Mouse (Mus musculus): ENCODE data around the gene St3gal6. TPM values are rescaled to one million over a fixed set of nuclear protein-coding genes. Genes with fewer than 3 reads are reported as not detected.

St3gal6 gene
- total and polyA plus RNA-seq, 3 experiments: 4.0 to 8.9 TPM; not detected in 1

- Histone ChIP-seq H3K4me3 (ENCODE audit: control insufficient read depth in 1 of 2, insufficient read depth in 1 of 2, low read depth in 2 of 2, low read length in 2 of 2) (no peak overlapping the region), H3K27ac (ENCODE audit: control insufficient read depth, low read depth, low read length) (no peak overlapping the region), H3K36me3 (ENCODE audit: control insufficient read depth in 1 of 2, insufficient read depth in 2 of 2, low read length in 2 of 2) (peaks cover 0 to 7% of the 10 kb centered on the region in 2 experiments; a peak in 2 of 4 replicates), H3K9ac (ENCODE audit: control insufficient read depth, low read depth, low read length, poor library complexity, severe bottlenecking) (no peak overlapping the region), H3K27me3 (ENCODE audit: control insufficient read depth in 1 of 2, insufficient read depth in 2 of 2, low read length in 2 of 2) (no peaks in the 10 kb centered on the region), H3K79me2 (ENCODE audit: control insufficient read depth, insufficient read depth, low read length, poor library complexity) (no peaks in the 10 kb centered on the region), H3K9me3 (replicated peaks; ENCODE audit: insufficient read depth, low read length) (no peaks in the 10 kb centered on the region), H3K4me1 (ENCODE audit: control insufficient read depth in 1 of 2, insufficient read depth in 2 of 2, low read length in 2 of 2) (peaks cover 2 to 7% of the 10 kb centered on the region in 2 experiments; a peak in 3 of 4 replicates)
- no peak for TF ChIP-seq KAT2A (conservative IDR thresholded peaks at IDR 0.05; ENCODE audit: low read depth, low read length)
- TF ChIP-seq CHD1 (IDR thresholded peaks at IDR 0.05; ENCODE audit: low read depth, low read length): no peak
- DNase-seq (ENCODE audit: low read depth, low spot score): no peak
Observed at GRCm38 (mm10) chr16:58534245-58535142, 10.5 kb upstream of the St3gal6 start.

GRCm38 (mm10) chr16:58533742-58534141 lies 9.7 kb upstream of the St3gal6 start:
- no peak overlapping the region for H3K9ac ChIP-seq (ENCODE audit: control insufficient read depth, low read depth, low read length, poor library complexity, severe bottlenecking)
- TF ChIP-seq RCOR1 (IDR thresholded peaks at IDR 0.05; ENCODE audit: low read depth, low read length) (no peak), MEF2A (IDR thresholded peaks at IDR 0.05; ENCODE audit: extremely low read depth, insufficient replicate concordance, low read depth, low read length, poor library complexity, severe bottlenecking) (no peak), SIN3A (IDR thresholded peaks at IDR 0.05; ENCODE audit: low read length) (no peak), ZC3H11A (IDR thresholded peaks at IDR 0.05; ENCODE audit: low read depth, low read length) (no peak), ZMIZ1 (IDR thresholded peaks at IDR 0.05; ENCODE audit: low read depth, low read length) (no peak), MAZ (IDR thresholded peaks at IDR 0.05; ENCODE audit: low read depth, low read length) (no peak), USF2 (IDR thresholded peaks at IDR 0.05; ENCODE audit: borderline replicate concordance in 1 of 2, insufficient read depth in 1 of 2, low read depth in 1 of 2, low read length in 2 of 2) (no peak), ZNF384 (IDR thresholded peaks at IDR 0.05; ENCODE audit: low read depth, low read length) (no peak), E2F4 (IDR thresholded peaks at IDR 0.05; ENCODE audit: borderline replicate concordance, low read depth, low read length) (no peak), NRF1 (IDR thresholded peaks at IDR 0.05; ENCODE audit: insufficient read depth, low read depth, low read length, poor library complexity, severe bottlenecking) (no peak), RAD21 (IDR thresholded peaks at IDR 0.05; ENCODE audit: low read depth, low read length) (no peak), JUND (IDR thresholded peaks at IDR 0.05; ENCODE audit: low read depth, low read length) (no peak)
- no peak overlapping the region for H3K4me3 ChIP-seq (ENCODE audit: control insufficient read depth in 1 of 2, insufficient read depth in 1 of 2, low read depth in 2 of 2, low read length in 2 of 2)
- peaks cover 0 to 7% of the 10 kb centered on the region in 2 experiments; a peak in 2 of 4 replicates for H3K36me3 ChIP-seq (ENCODE audit: control insufficient read depth in 1 of 2, insufficient read depth in 2 of 2, low read length in 2 of 2)
- H3K4me1 ChIP-seq (ENCODE audit: control insufficient read depth in 1 of 2, insufficient read depth in 2 of 2, low read length in 2 of 2): peaks cover 2 to 7% of the 10 kb centered on the region in 2 experiments; a peak in 3 of 4 replicates
- no peaks in the 10 kb centered on the region for H3K27me3 ChIP-seq (ENCODE audit: control insufficient read depth in 1 of 2, insufficient read depth in 2 of 2, low read length in 2 of 2)
- DNase-seq (ENCODE audit: low read depth, low spot score): no peak
- H3K79me2 ChIP-seq (ENCODE audit: control insufficient read depth, insufficient read depth, low read length, poor library complexity): no peaks in the 10 kb centered on the region
- no peaks in the 10 kb centered on the region for H3K9me3 ChIP-seq (replicated peaks; ENCODE audit: insufficient read depth, low read length)
- H3K27ac ChIP-seq (ENCODE audit: control insufficient read depth, low read depth, low read length): no peak overlapping the region

All from MEL (cell line).